Mouse (Mus musculus) CH12.LX (cell line): Measurements from ENCODE around the gene Vps36. TPM values are rescaled to one million over a fixed set of nuclear protein-coding genes. Genes with fewer than 3 reads are reported as not detected.

Source experiments
- DNase-seq: peaks from one replicate; pipeline ENCODE4 v3.0.0-alpha.2; 2013; ENCODE audit errors: extremely low read depth
- H3K27ac ChIP-seq: 2 replicates; pipeline ENCODE4 v1.5.1; 2012; ENCODE audit warnings: low read depth, mild to moderate bottlenecking, control low read depth, moderate library complexity; ENCODE audit not compliant: insufficient read depth
- H3K27me3 ChIP-seq: replicated peaks from 2 replicates; pipeline ENCODE3; 2012; ENCODE audit warnings: inconsistent platforms
- H3K36me3 ChIP-seq, 2 experiments: replicated peaks in 1 of 2; 2 replicates each; pipeline versions ENCODE3 to v1.6.1; 2012; ENCODE audit warnings: inconsistent platforms in 1 of 2, low read length in 1 of 2, mild to moderate bottlenecking in 1 of 2, mixed read lengths in 1 of 2, moderate library complexity in 1 of 2; ENCODE audit not compliant: control insufficient read depth in 1 of 2, insufficient read depth in 1 of 2
- H3K4me1 ChIP-seq, 2 experiments: 2 replicates each; pipeline ENCODE4 v1.6.1; 2012; ENCODE audit warnings: inconsistent platforms in 1 of 2, moderate library complexity in 1 of 2; ENCODE audit not compliant: insufficient read depth in 2 of 2, control insufficient read depth in 1 of 2
- H3K4me2 ChIP-seq: 2 replicates; pipeline ENCODE4 v1.6.1; 2012; ENCODE audit warnings: low read depth, mild to moderate bottlenecking, control low read depth; ENCODE audit not compliant: poor library complexity, insufficient read depth, severe bottlenecking
- H3K4me3 ChIP-seq, 3 experiments: fragments of 150-350 bp in 1 of 3; sonication (generic) in 1 of 3; replicated peaks in 1 of 3; 2 replicates each; pipeline versions ENCODE3 to v1.5.1; 2011 to 2012; ENCODE audit warnings: low read depth in 2 of 3, low read length in 2 of 3, mild to moderate bottlenecking in 2 of 3, moderate library complexity in 2 of 3, control low read depth in 1 of 3, improper control_type of control experiment in 1 of 3, inconsistent platforms in 1 of 3, mixed read lengths in 1 of 3; ENCODE audit not compliant: poor library complexity in 1 of 3
- H3K79me2 ChIP-seq: replicated peaks from 2 replicates; pipeline ENCODE4 v1.6.1; 2012; ENCODE audit warnings: mild to moderate bottlenecking, moderate library complexity; ENCODE audit not compliant: control insufficient read depth, poor library complexity, insufficient read depth, severe bottlenecking; ENCODE audit errors: extremely low read depth
- H3K9ac ChIP-seq: 2 replicates; pipeline ENCODE4 v1.6.1; 2012; ENCODE audit warnings: low read depth, mild to moderate bottlenecking, control low read depth, moderate library complexity; ENCODE audit not compliant: insufficient read depth
- H3K9me3 ChIP-seq: replicated peaks from 2 replicates; pipeline ENCODE3; 2012; ENCODE audit warnings: low read length, inconsistent platforms, mixed read lengths
- CTCF ChIP-seq, 2 experiments: IDR thresholded peaks in 1 of 2; conservative IDR thresholded peaks in 1 of 2; 2 replicates each; pipeline ENCODE4 v1.5.1; 2011 to 2012; ENCODE audit warnings: low read depth in 2 of 2, low read length in 2 of 2, improper control_type of control experiment in 1 of 2, inconsistent platforms in 1 of 2, mild to moderate bottlenecking in 1 of 2, moderate library complexity in 1 of 2
- GABPA ChIP-seq: IDR thresholded peaks from 2 replicates; pipeline ENCODE4 v1.6.1; 2012; ENCODE audit warnings: low read depth, low read length, improper control_type of control experiment, inconsistent platforms; ENCODE audit not compliant: insufficient replicate concordance
- JUN ChIP-seq: IDR thresholded peaks from 2 replicates; pipeline ENCODE4 v1.6.1; 2011; ENCODE audit warnings: low read depth, mild to moderate bottlenecking, low read length, improper control_type of control experiment, moderate library complexity; ENCODE audit not compliant: insufficient read depth
- NRF1 ChIP-seq: IDR thresholded peaks from 2 replicates; pipeline ENCODE4 v1.6.1; 2014; ENCODE audit warnings: low read depth, mild to moderate bottlenecking, inconsistent platforms, low read length, improper control_type of control experiment, moderate library complexity
- SMC3 ChIP-seq: IDR thresholded peaks from 2 replicates; pipeline ENCODE4 v1.6.1; 2011; ENCODE audit warnings: low read depth, low read length, improper control_type of control experiment
- TCF12 ChIP-seq: IDR thresholded peaks from 2 replicates; pipeline ENCODE4 v1.6.1; 2014; ENCODE audit warnings: low read depth, mild to moderate bottlenecking, inconsistent platforms, low read length, improper control_type of control experiment
- ZC3H11A ChIP-seq: IDR thresholded peaks from 2 replicates; pipeline ENCODE4 v1.6.1; 2012; ENCODE audit warnings: low read depth, mild to moderate bottlenecking, inconsistent platforms, low read length, improper control_type of control experiment
- ZKSCAN1 ChIP-seq: IDR thresholded peaks from 2 replicates; pipeline ENCODE4 v1.6.1; 2012; ENCODE audit warnings: low read depth, inconsistent platforms, low read length, improper control_type of control experiment, borderline replicate concordance
- dilution Hi-C: fragments of 300-500 bp; cut with MboI; formaldehyde crosslinking; loops from 2 replicates; pipeline ENCODE4 v1.14.3; 2020; ENCODE audit warnings: low sequenced_read_pairs; ENCODE audit not compliant: extremely low pct_unique_long_range_greater_than_20kb, extremely low pct_ligation_motif_present
- in situ Hi-C: fragments of 300-500 bp; cut with MboI; formaldehyde crosslinking; loops from 3 replicates; pipeline ENCODE4 v1.14.3; 2019; ENCODE audit warnings: low sequenced_read_pairs, low pct_ligation_motif_present, low pct_unique_long_range_greater_than_20kb, mixed read lengths
- polyA plus RNA-seq: library from polyadenylated mRNA; unstranded; fragments of >175 nt; gene quantifications from 2 replicates; pipeline ENCODE4 v1.2.1, GENCODE M21; 2012; ENCODE audit warnings: low read depth; ENCODE audit not compliant: insufficient read length
- total RNA-seq, 2 experiments: library from RNA; depleted of rRNA; stranded (reverse); fragments of 300-350 nt in 1 of 2; fragments of >200 nt in 1 of 2; gene quantifications; 2 replicates each; pipeline ENCODE4 v1.2.3; 2012 to 2014

Vps36 gene
- total and polyA plus RNA-seq, 3 experiments: 17.8 to 43.1 (median 24.7) TPM

DNA sequence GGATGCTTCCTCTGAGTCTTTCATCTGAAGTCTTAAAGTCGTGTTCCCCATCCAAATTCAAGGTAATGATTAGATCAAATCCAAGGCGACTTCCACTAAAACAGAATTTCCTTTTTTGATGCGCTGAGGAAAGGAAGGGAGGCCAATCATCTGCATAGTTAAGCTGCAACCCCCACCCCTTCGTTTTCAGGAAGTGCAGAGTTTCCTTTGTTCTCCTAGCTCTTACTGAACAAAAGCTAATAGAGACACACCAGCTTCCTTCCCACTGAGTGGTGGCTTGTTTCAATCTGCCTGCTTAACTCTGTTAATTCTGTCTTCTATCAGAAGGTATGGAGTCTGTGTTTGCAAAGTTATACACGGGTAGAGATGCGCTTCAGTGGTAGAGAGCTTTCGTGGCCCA is 36.0 kb downstream of the Vps36 start:
- Histone ChIP-seq H3K4me2 (no peak overlapping the region), H3K9me3 (no peaks in the 10 kb centered on the region), H3K4me1 (peaks cover 6 to 13% of the 10 kb centered on the region in 2 experiments; a peak in 2 of 4 replicates), H3K79me2 (no peaks in the 10 kb centered on the region), H3K27ac (no peak overlapping the region), H3K36me3 (peaks cover 2 to 7% of the 10 kb centered on the region in 2 experiments), H3K4me3 (no peak overlapping the region), H3K27me3 (no peaks in the 10 kb centered on the region), H3K9ac (no peak overlapping the region)
- DNase-seq: no peak
- dilution Hi-C loops: no loop called here
- in situ Hi-C loops: no loop called here
- TF ChIP-seq GABPA (no peak), CTCF (conservative IDR thresholded peaks at IDR 0.05 in 1 of 2, IDR thresholded peaks at IDR 0.05 in 1 of 2; ENCODE audit: low read depth in 2 of 2, low read length in 2 of 2) (no peak), JUN (no peak), TCF12 (no peak), NRF1 (no peak)

- H3K9me3 ChIP-seq: no peaks in the 10 kb centered on the region
- peaks cover 0 to 2% of the 10 kb centered on the region in 2 experiments for H3K36me3 ChIP-seq
- no peak for DNase-seq
- no peak overlapping the region for H3K4me3 ChIP-seq
- no peak overlapping the region for H3K4me2 ChIP-seq
- dilution Hi-C loops (no loop called here), in situ Hi-C loops (no loop called here)
- no peaks in the 10 kb centered on the region for H3K27me3 ChIP-seq
- no peaks in the 10 kb centered on the region for H3K79me2 ChIP-seq
- H3K27ac ChIP-seq: no peak overlapping the region
- peaks cover 0 to 5% of the 10 kb centered on the region in 2 experiments; a peak in 2 of 4 replicates for H3K4me1 ChIP-seq
- TF ChIP-seq SMC3 (no peak), TCF12 (no peak)
- H3K9ac ChIP-seq: no peak overlapping the region
Observed at GRCm38 (mm10) chr8:22242986-22243385, 50.4 kb downstream of the Vps36 start.

DNA sequence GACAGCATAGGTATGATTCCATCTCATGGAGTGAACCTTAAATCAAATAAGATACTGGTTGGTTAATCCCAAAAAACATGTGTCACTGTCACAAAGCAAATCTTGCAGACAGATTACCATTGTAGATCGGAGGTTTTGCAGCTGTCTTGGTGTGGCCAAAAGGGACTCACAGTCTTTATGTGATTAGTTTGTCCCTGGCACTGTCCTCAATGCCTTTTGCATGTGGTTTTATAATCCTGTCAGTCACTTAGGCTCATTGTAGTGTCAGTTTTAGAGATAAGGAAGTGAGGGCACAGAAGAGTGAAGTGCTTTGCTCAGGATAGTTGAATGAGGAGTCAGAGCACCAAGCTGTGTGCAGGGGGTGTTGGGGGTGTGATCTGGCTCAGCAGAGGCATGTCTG is 53.1 kb downstream of the Vps36 start:
- no peak for DNase-seq
- in situ Hi-C loops: no loop called here
- TF ChIP-seq ZKSCAN1 (no peak), ZC3H11A (no peak)
- Histone ChIP-seq H3K27me3 (no peaks in the 10 kb centered on the region), H3K4me3 (no peak overlapping the region), H3K27ac (no peak overlapping the region), H3K9ac (no peak overlapping the region), H3K79me2 (no peaks in the 10 kb centered on the region), H3K9me3 (no peaks in the 10 kb centered on the region), H3K36me3 (peaks cover 0 to 2% of the 10 kb centered on the region in 2 experiments), H3K4me1 (peaks cover 0 to 19% of the 10 kb centered on the region in 2 experiments; a peak in 2 of 4 replicates), H3K4me2 (no peak overlapping the region)
- dilution Hi-C loops: no loop called here
